Mouse (Mus musculus) ES-E14 (cell line): Measurements from ENCODE around the gene Hoxd13.

Experiments
- CHD2 ChIP-seq: IDR thresholded peaks from 2 replicates; pipeline ENCODE4 v1.6.1; 2014; ENCODE audit warnings: mild to moderate bottlenecking, low read depth, low read length, inconsistent platforms
- ZC3H11A ChIP-seq: IDR thresholded peaks from 2 replicates; pipeline ENCODE4 v1.6.1; 2012; ENCODE audit warnings: low read depth, mild to moderate bottlenecking, inconsistent platforms, low read length, borderline replicate concordance

DNA sequence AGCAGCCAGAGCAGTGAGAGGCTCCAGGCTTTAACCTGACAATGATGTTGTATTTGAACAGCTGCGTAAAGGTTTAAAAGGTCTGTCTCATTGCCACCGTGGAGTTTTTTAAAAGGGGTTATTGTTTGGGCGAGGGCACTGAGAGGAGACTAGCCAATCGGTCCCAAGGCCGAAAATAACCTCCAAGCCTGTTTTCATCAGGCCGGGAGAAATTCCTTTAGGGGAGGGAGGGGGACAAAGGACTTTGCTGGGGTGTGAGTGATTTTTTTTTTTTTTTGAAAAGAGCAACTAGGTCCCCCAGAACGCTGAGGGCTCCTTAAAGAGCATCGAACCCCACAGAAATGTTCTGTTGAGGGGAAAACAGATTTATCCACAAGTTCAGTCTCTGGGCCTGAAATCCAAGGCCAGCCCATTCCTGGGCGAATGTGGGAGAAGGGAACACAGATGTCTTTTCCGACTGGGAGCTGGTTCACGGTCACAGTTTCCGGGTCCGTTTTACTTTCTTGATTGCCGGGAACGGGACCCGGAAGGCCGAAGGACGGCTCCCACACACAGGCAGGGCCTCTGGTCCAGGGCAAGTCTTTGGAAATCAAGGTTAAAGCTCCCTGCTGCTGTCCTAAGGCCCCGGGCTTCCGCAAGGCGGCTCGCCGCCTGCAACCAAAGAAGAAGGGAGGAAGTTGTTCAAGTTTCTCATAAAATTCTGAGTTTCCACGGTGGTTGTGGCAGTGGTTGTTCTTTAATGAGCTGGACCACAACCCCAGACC, 21.6 kb downstream of the Hoxd13 start:
- TF ChIP-seq CHD2 (no peak), ZC3H11A (no peak)
